Comparison of ENCODE assay signal across 27 mouse cellular contexts in the genomic region with DNA sequence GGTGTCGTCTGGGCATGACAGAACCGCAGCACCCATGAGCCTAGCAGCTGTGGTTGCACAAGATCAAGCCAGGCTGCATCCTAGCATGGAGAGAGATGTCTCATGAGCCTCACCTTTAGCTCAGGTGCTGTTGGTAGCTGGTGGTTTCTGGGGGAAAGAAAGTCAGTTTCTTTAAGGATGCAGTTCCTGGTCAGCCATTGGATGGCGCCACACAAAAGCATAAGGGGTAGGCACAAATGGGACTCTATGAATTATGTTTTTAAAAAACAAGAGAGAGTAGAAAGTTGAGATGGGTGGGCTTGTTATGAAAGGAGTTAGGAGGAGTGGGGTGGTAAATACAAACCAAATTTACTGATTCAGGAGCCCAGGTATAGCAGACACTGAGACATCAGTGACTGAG. TPM values are rescaled to one million over a fixed set of nuclear protein-coding genes. Genes with fewer than 3 reads are reported as not detected.
DNase-seq lines count a peak whose midpoint lies in the region; ATAC-seq and TF ChIP-seq lines count a peak whose summit lies in the region.
"Had no signal": no experiment of that assay in that cellular context is flagged by ENCODE, and none has a peak within 500 bp of the region (broad histone marks: within the 10 kb centered on the region; RNA-seq: fewer than 3 reads in every experiment).

No protein-coding gene starts in this region.

- no peak overlapping the region for H3K9ac ChIP-seq in heart, postnatal 0 days (replicated peaks; ENCODE audit: low read depth, low read length)
- no peak overlapping the region for H3K9ac ChIP-seq in liver, embryonic 14.5 days (replicated peaks)
- H3K9ac ChIP-seq in liver, embryonic 12.5 days = no peak overlapping the region
- no peak overlapping the region for H3K9ac ChIP-seq in MEL (ENCODE audit: control insufficient read depth, low read depth, low read length, poor library complexity, severe bottlenecking)
- H3K9ac ChIP-seq: embryonic facial prominence, embryonic 13.5 days; forebrain, embryonic 13.5 days; hindbrain, embryonic 15.5 days; kidney, embryonic 15.5 days; midbrain, embryonic 15.5 days had no signal

- H3K79me2 ChIP-seq in MEL (ENCODE audit: control insufficient read depth, insufficient read depth, low read length, poor library complexity) = no peaks in the 10 kb centered on the region

- H3K27ac ChIP-seq in heart, postnatal 0 days (ENCODE audit: low read depth) = no peak overlapping the region
- H3K27ac ChIP-seq in liver, embryonic 14.5 days = no peak overlapping the region
- H3K27ac ChIP-seq in liver, embryonic 12.5 days = no peak overlapping the region
- H3K27ac ChIP-seq in MEL (ENCODE audit: control insufficient read depth, low read depth, low read length) = no peak overlapping the region
- H3K27ac ChIP-seq in cortical plate, adult 2 months (ENCODE audit: insufficient read depth, low read length) = no peak overlapping the region
- H3K27ac ChIP-seq: embryonic facial prominence, embryonic 13.5 days; forebrain, embryonic 13.5 days; hindbrain, embryonic 15.5 days; kidney, embryonic 15.5 days; midbrain, embryonic 15.5 days had no signal

- H3K27me3 ChIP-seq in heart, postnatal 0 days (ENCODE audit: control insufficient read depth, insufficient read depth, low read length) = no peaks in the 10 kb centered on the region
- H3K27me3 ChIP-seq in liver, embryonic 14.5 days (ENCODE audit: control insufficient read depth, insufficient read depth, low read length) = no peaks in the 10 kb centered on the region; the same call in 1 of the 2 replicates
- peaks cover 13% of the 10 kb centered on the region for H3K27me3 ChIP-seq in liver, embryonic 12.5 days (replicated peaks)
- H3K27me3 ChIP-seq in MEL (ENCODE audit: control insufficient read depth in 1 of 2, insufficient read depth in 2 of 2, low read length in 2 of 2) = no peaks in the 10 kb centered on the region; a peak in 1 of 4 replicates
- H3K27me3 ChIP-seq: forebrain, embryonic 13.5 days; hindbrain, embryonic 15.5 days; midbrain, embryonic 15.5 days had no signal

- peak; percentile 13; the same call in 1 of the 2 replicates for TF ChIP-seq CTCF in heart, postnatal 0 days (IDR thresholded peaks at IDR 0.05; ENCODE audit: low read depth)
- 0 out of 2 replicates have a peak, but pooled peaks have one; percentile 11 for TF ChIP-seq CTCF in liver, embryonic 14.5 days (IDR thresholded peaks at IDR 0.05; ENCODE audit: low read depth)
- TF ChIP-seq CTCF in MEL (IDR thresholded peaks at IDR 0.05 in 2 of 3, conservative IDR thresholded peaks at IDR 0.05 in 1 of 3; ENCODE audit: control insufficient read depth in 1 of 3, insufficient read depth in 1 of 3, low read depth in 2 of 3, low read length in 3 of 3, poor library complexity in 1 of 3, severe bottlenecking in 1 of 3) = peak in 2 of 3 experiments; percentile 22 to 38; a peak in 3 of 6 replicates
- TF ChIP-seq CTCF in cortical plate, adult 2 months (IDR thresholded peaks at IDR 0.05; ENCODE audit: extremely low read depth, insufficient read depth, low read length) = peak; percentile 40; the same call in 1 of the 2 replicates

- no peak for DNase-seq in heart, postnatal 0 days (ENCODE audit: low spot score)
- DNase-seq in heart, postnatal 25 days (ENCODE audit: low spot score) = no peak
- no peak for DNase-seq in liver, embryonic 14.5 days (ENCODE audit: low read depth in 3 of 3, low spot score in 3 of 3)
- no peak for DNase-seq in MEL (ENCODE audit: low read depth, low spot score)
- DNase-seq in frontal cortex, postnatal 25 days (ENCODE audit: low spot score in 2 of 2) = no peak
- DNase-seq: adrenal gland, postnatal 25 days; cerebellum, postnatal 14 days; embryo, embryonic 11 days; gastrocnemius, postnatal 10 days; heart, adult 18-20 months; heart, postnatal 4 days; kidney, adult 11 months; lung, adult 18-20 months; lung, postnatal 4 days; thymus, postnatal 36 days had no signal

- H3K4me3 ChIP-seq in heart, postnatal 0 days (ENCODE audit: low read depth, low read length) = no peak overlapping the region
- no peak overlapping the region for H3K4me3 ChIP-seq in liver, embryonic 14.5 days (ENCODE audit: insufficient read depth in 1 of 2, low read depth in 2 of 2, low read length in 2 of 2)
- H3K4me3 ChIP-seq in liver, embryonic 12.5 days = no peak overlapping the region
- no peak overlapping the region for H3K4me3 ChIP-seq in MEL (ENCODE audit: control insufficient read depth in 1 of 2, insufficient read depth in 1 of 2, low read depth in 2 of 2, low read length in 2 of 2)
- H3K4me3 ChIP-seq in cortical plate, adult 2 months (ENCODE audit: insufficient read depth, low read length) = no peak overlapping the region
- H3K4me3 ChIP-seq: embryonic facial prominence, embryonic 13.5 days; erythroblast, embryonic 14.5 days; forebrain, embryonic 13.5 days; hindbrain, embryonic 15.5 days; kidney, embryonic 15.5 days; midbrain, embryonic 15.5 days had no signal

- TF ChIP-seq RAD21 in MEL (IDR thresholded peaks at IDR 0.05; ENCODE audit: low read depth, low read length) = peak; percentile 42

- no peak for ATAC-seq in heart, postnatal 0 days (ENCODE audit: insufficient read depth, low read depth)
- ATAC-seq in liver, embryonic 14.5 days (ENCODE audit: insufficient read depth) = no peak
- ATAC-seq in liver, embryonic 12.5 days = no peak
- ATAC-seq: forebrain, embryonic 13.5 days; midbrain, embryonic 15.5 days had no signal

- TF ChIP-seq EP300 in heart, postnatal 0 days (IDR thresholded peaks at IDR 0.05; ENCODE audit: low read depth) = no peak
- TF ChIP-seq EP300 in liver, embryonic 14.5 days (IDR thresholded peaks at IDR 0.05; ENCODE audit: low read depth) = no peak
- no peak for TF ChIP-seq EP300 in MEL (IDR thresholded peaks at IDR 0.05; ENCODE audit: low read depth in 1 of 2, low read length in 2 of 2)

- H3K9me3 ChIP-seq in heart, postnatal 0 days (replicated peaks; ENCODE audit: control insufficient read depth, low read length) = no peaks in the 10 kb centered on the region; the same call in 1 of the 2 replicates
- no peaks in the 10 kb centered on the region for H3K9me3 ChIP-seq in liver, embryonic 14.5 days (ENCODE audit: control insufficient read depth, low read length)
- H3K9me3 ChIP-seq in liver, embryonic 12.5 days (replicated peaks) = no peaks in the 10 kb centered on the region
- H3K9me3 ChIP-seq in MEL (replicated peaks; ENCODE audit: insufficient read depth, low read length) = no peaks in the 10 kb centered on the region
- H3K9me3 ChIP-seq: embryonic facial prominence, embryonic 13.5 days; forebrain, embryonic 13.5 days; hindbrain, embryonic 15.5 days; kidney, embryonic 15.5 days; midbrain, embryonic 15.5 days had no signal

- no peaks in the 10 kb centered on the region for H3K36me3 ChIP-seq in heart, postnatal 0 days (replicated peaks; ENCODE audit: control insufficient read depth, insufficient read depth, low read length)
- no peaks in the 10 kb centered on the region for H3K36me3 ChIP-seq in liver, embryonic 14.5 days (replicated peaks; ENCODE audit: control insufficient read depth, insufficient read depth, low read depth)
- H3K36me3 ChIP-seq in liver, embryonic 12.5 days = no peaks in the 10 kb centered on the region
- H3K36me3 ChIP-seq in MEL (ENCODE audit: control insufficient read depth in 1 of 2, insufficient read depth in 2 of 2, low read length in 2 of 2) = peaks cover 0 to 1% of the 10 kb centered on the region in 2 experiments; a peak in 1 of 4 replicates
- H3K36me3 ChIP-seq: embryonic facial prominence, embryonic 13.5 days; hindbrain, embryonic 15.5 days; kidney, embryonic 15.5 days; midbrain, embryonic 15.5 days had no signal

- TF ChIP-seq POLR2A in MEL (IDR thresholded peaks at IDR 0.05; ENCODE audit: control insufficient read depth in 1 of 2, insufficient read depth in 1 of 2, low read depth in 1 of 2, low read length in 2 of 2, poor library complexity in 1 of 2) = no peak
- no peak for TF ChIP-seq POLR2A in cortical plate, adult 2 months (IDR thresholded peaks at IDR 0.05; ENCODE audit: extremely low read depth, insufficient read depth, low read length)

- no peak overlapping the region for H3K4me2 ChIP-seq in heart, postnatal 0 days (ENCODE audit: low read depth, low read length)
- H3K4me2 ChIP-seq in liver, embryonic 14.5 days (ENCODE audit: low read depth) = no peak overlapping the region
- no peak overlapping the region for H3K4me2 ChIP-seq in liver, embryonic 12.5 days
- H3K4me2 ChIP-seq: embryonic facial prominence, embryonic 13.5 days; forebrain, embryonic 13.5 days; hindbrain, embryonic 15.5 days; kidney, embryonic 15.5 days; midbrain, embryonic 15.5 days had no signal

- 69% methylated on average over 3 of the region's 3 CpGs for WGBS in heart, postnatal 0 days
- WGBS in liver, embryonic 14.5 days (ENCODE audit: insufficient replicate concordance) = 66% methylated on average over 3 of the region's 3 CpGs
- WGBS in liver, embryonic 12.5 days (ENCODE audit: insufficient replicate concordance) = 80% methylated on average over 3 of the region's 3 CpGs

- intact Hi-C loops in heart, postnatal 25 days (cut with DNase I) = loop anchor here (5.0 kb wide), 1 partner anchor 312 kb away; no protein-coding TSS in a partner anchor

- H3K4me1 ChIP-seq in heart, postnatal 0 days (ENCODE audit: control insufficient read depth, insufficient read depth) = no peaks in the 10 kb centered on the region
- no peaks in the 10 kb centered on the region for H3K4me1 ChIP-seq in liver, embryonic 14.5 days (replicated peaks; ENCODE audit: control insufficient read depth in 2 of 2, insufficient read depth in 2 of 2, low read length in 1 of 2)
- no peaks in the 10 kb centered on the region for H3K4me1 ChIP-seq in liver, embryonic 12.5 days
- peaks cover 0 to 5% of the 10 kb centered on the region in 2 experiments; a peak in 2 of 4 replicates for H3K4me1 ChIP-seq in MEL (ENCODE audit: control insufficient read depth in 1 of 2, insufficient read depth in 2 of 2, low read length in 2 of 2)
- no peaks in the 10 kb centered on the region for H3K4me1 ChIP-seq in cortical plate, adult 2 months (ENCODE audit: control insufficient read depth, insufficient read depth, low read length)
- H3K4me1 ChIP-seq: embryonic facial prominence, embryonic 13.5 days; kidney, embryonic 15.5 days had no signal

RNA-seq across cellular contexts. Expression of gene Slc47a1, which starts 36.4 kb away (rescaled TPM):
- total RNA-seq in heart, postnatal 0 days (2014; rRNA removed; ENCODE audit: low replicate concordance) = 34.7 and 49.4 TPM in 2 replicates
- polyA plus RNA-seq in heart, postnatal 0 days (2015; fragmentation: Nextera tagmentation; extraction: Ambion mirVana) = 31.2 and 31.5 TPM in 2 replicates
- 10 to 100 TPM; 29.3 to 30.4 TPM for total RNA-seq in heart, postnatal 25 days (2021)
- 5.8 and 6.2 TPM in 2 replicates for polyA plus RNA-seq in liver, embryonic 14.5 days (2012; rRNA removed)
- polyA plus RNA-seq in liver, embryonic 14.5 days (2014; fragmentation: Nextera tagmentation; extraction: Ambion mirVana) = 7.5 and 8.6 TPM in 2 replicates
- 2.5 TPM in 2 replicates for polyA plus RNA-seq in liver, embryonic 12.5 days (2016; fragmentation: Nextera tagmentation; extraction: Ambion mirVana)
- 0.04 TPM in 1 of 2 replicates, not detected in the other for total RNA-seq in MEL (2012; rRNA removed)
- polyA plus RNA-seq in MEL (2012; ENCODE audit: insufficient read depth in 1 of 2, insufficient read length in 2 of 2, low read depth in 1 of 2, low replicate concordance in 2 of 2, missing spikeins in 1 of 2) = not detected
- polyA plus RNA-seq in cortical plate, adult 2 months (2012; rRNA removed) = 3.8 and 6.4 TPM in 2 replicates
- polyA plus RNA-seq: erythroblast, embryonic 14.5 days; forebrain, embryonic 13.5 days; neural tube, embryonic 14.5 days had no signal

RNA-seq across cellular contexts. Expression of gene Rnf112, which starts 39.4 kb away (rescaled TPM):
- total RNA-seq in heart, postnatal 0 days (2014; rRNA removed; ENCODE audit: low replicate concordance) = 0.38 and 0.39 TPM in 2 replicates
- polyA plus RNA-seq in heart, postnatal 0 days (2015; fragmentation: Nextera tagmentation; extraction: Ambion mirVana) = 0.11 TPM in 1 of 2 replicates, not detected in the other
- total RNA-seq in heart, postnatal 25 days (2021) = under 1 TPM; 0.26 to 0.53 TPM
- 0.04 and 0.17 TPM in 2 replicates for polyA plus RNA-seq in liver, embryonic 14.5 days (2012; rRNA removed)
- polyA plus RNA-seq in liver, embryonic 14.5 days (2014; fragmentation: Nextera tagmentation; extraction: Ambion mirVana) = not detected in 2 replicates
- 0.13 and 0.14 TPM in 2 replicates for polyA plus RNA-seq in liver, embryonic 12.5 days (2016; fragmentation: Nextera tagmentation; extraction: Ambion mirVana)
- not detected in 2 replicates for total RNA-seq in MEL (2012; rRNA removed)
- not detected for polyA plus RNA-seq in MEL (2012; ENCODE audit: insufficient read depth in 1 of 2, insufficient read length in 2 of 2, low read depth in 1 of 2, low replicate concordance in 2 of 2, missing spikeins in 1 of 2)
- polyA plus RNA-seq in cortical plate, adult 2 months (2012; rRNA removed) = 453 and 528 TPM in 2 replicates
- total RNA-seq: liver, adult 2 months had no signal
- polyA plus RNA-seq: C2C12; erythroblast, embryonic 14.5 days; liver, adult 2 months; spleen, adult 2 months had no signal

Comparison
In these comparisons a context has a peak if more than half of its experiments do, and no peak if none do; other contexts are left out.
1. RNA of gene Rnf112, which starts 39.4 kb away (polyA plus RNA-seq): 453 to 528 TPM in cortical plate, adult 2 months; 0.13 to 0.14 TPM in liver, embryonic 12.5 days, 0.04 to 0.17 TPM in liver, embryonic 14.5 days, 0.11 TPM in heart, postnatal 0 days and not detected in MEL; every median in the first group is over 100 times any median in the second.
2. Peak in every context shown above with its lines, with median percentiles within 50 percentile points of each other: CTCF ChIP-seq.